Mouse (Mus musculus) midbrain, embryonic 11.5 days (tissue): ENCODE data around the gene Cox8b. TPM values are rescaled to one million over a fixed set of nuclear protein-coding genes. Genes with fewer than 3 reads are reported as not detected.

Source experiments
- ATAC-seq: fragments of 200-750 bp; cut with Nextera tagmentation; 2 replicates; pipeline ENCODE4 v1.8.0; 2017; ENCODE audit warnings: moderate TSS enrichment, moderate library complexity; ENCODE audit not compliant: low FRiP score
- DNase-seq: peaks from one replicate; pipeline ENCODE4 v3.0.0; 2015; ENCODE audit warnings: low spot score; ENCODE audit errors: missing footprints
- H3K27ac ChIP-seq: fragments of 300-500 bp; sonication (generic); 2 replicates; pipeline ENCODE4 v1.5.1; 2014; ENCODE audit warnings: low read depth, low read length
- H3K27me3 ChIP-seq: fragments of 300-500 bp; sonication (generic); 2 replicates; pipeline ENCODE4 v1.6.1; 2014; ENCODE audit warnings: mild to moderate bottlenecking, low read length, moderate library complexity, mixed read lengths; ENCODE audit not compliant: control insufficient read depth, insufficient read depth
- H3K36me3 ChIP-seq: fragments of 300-500 bp; sonication (generic); 2 replicates; pipeline ENCODE4 v1.6.1; 2014; ENCODE audit warnings: mild to moderate bottlenecking, low read length, moderate library complexity, mixed read lengths; ENCODE audit not compliant: control insufficient read depth, insufficient read depth
- H3K4me1 ChIP-seq: fragments of 300-500 bp; sonication (generic); 2 replicates; pipeline ENCODE4 v1.6.1; 2014; ENCODE audit warnings: low read length; ENCODE audit not compliant: control insufficient read depth, insufficient read depth
- H3K4me2 ChIP-seq: fragments of 300-500 bp; sonication (generic); 2 replicates; pipeline ENCODE4 v1.6.1; 2014; ENCODE audit warnings: mild to moderate bottlenecking, moderate library complexity
- H3K4me3 ChIP-seq: fragments of 300-500 bp; sonication (generic); 2 replicates; pipeline ENCODE4 v1.5.1; 2014; ENCODE audit warnings: low read depth, low read length
- H3K9ac ChIP-seq: fragments of 300-500 bp; sonication (generic); 2 replicates; pipeline ENCODE4 v1.6.1; 2014; ENCODE audit warnings: low read length
- H3K9me3 ChIP-seq: fragments of 300-500 bp; sonication (generic); 2 replicates; pipeline ENCODE4 v1.6.1; 2016; ENCODE audit warnings: low read length; ENCODE audit not compliant: control insufficient read depth
- WGBS: fragments of 180-500 bp; shearing (Covaris S2); extraction: QIAGEN DNeasy Blood & Tissue Kit; methylation state at CpG from one replicate; pipeline ENCODE4 v1.1.7; 2014; 5-methylcytosine and 5-hydroxymethylcytosine counted together
- polyA plus RNA-seq: library from polyadenylated mRNA; unstranded; fragments of >200 nt; fragmentation: Nextera tagmentation; extraction: Ambion mirVana; gene quantifications from 2 replicates; pipeline ENCODE4 v1.2.1, GENCODE M21; 2014

Gene Cox8b
- polyA plus RNA-seq, 1 experiment from 2014 or later = not detected

GRCm38 (mm10) chr7:140942341-140942740, 42.1 kb upstream of the Cox8b start:
- Histone ChIP-seq H3K36me3 (no peaks in the 10 kb centered on the region), H3K27me3 (no peaks in the 10 kb centered on the region), H3K9ac (peak overlapping the region; percentile 73), H3K4me1 (peaks cover 5% of the 10 kb centered on the region; the same call in 1 of the 2 replicates), H3K9me3 (no peaks in the 10 kb centered on the region), H3K27ac (no peak overlapping the region), H3K4me2 (peak overlapping the region; percentile 59), H3K4me3 (peak overlapping the region; percentile 45)
- WGBS = 64% methylated on average over 9 of the region's 9 CpGs
- ATAC-seq = peak; percentile 12; the same call in 1 of the 2 replicates
- DNase-seq = no peak

- H3K36me3 ChIP-seq = no peaks in the 10 kb centered on the region
- H3K9ac ChIP-seq = peak within 1 kb of the TSS; percentile 73
- H3K4me3 ChIP-seq = peak within 1 kb of the TSS; percentile 45
- H3K4me1 ChIP-seq = peaks cover 5% of the 10 kb centered on the region; the same call in 1 of the 2 replicates
- 5% methylated on average over 33 of the region's 33 CpGs for WGBS
- H3K27ac ChIP-seq = no peak within 1 kb of the TSS
- ATAC-seq = peak; percentile 91
- H3K27me3 ChIP-seq = no peaks in the 10 kb centered on the region
- H3K9me3 ChIP-seq = no peaks in the 10 kb centered on the region
- peak; percentile 98 for DNase-seq
- peak within 1 kb of the TSS; percentile 59 for H3K4me2 ChIP-seq
These were observed 41.2 kb upstream of the Cox8b start, which contains the start of gene Pgghg for GRCm38 (mm10) chr7:140941222-140942051. TSS of gene Pgghg (plus strand) at chr7:140941391.

- peaks cover 5% of the 10 kb centered on the region; the same call in 1 of the 2 replicates for H3K4me1 ChIP-seq
- no peaks in the 10 kb centered on the region for H3K27me3 ChIP-seq
- no peak for ATAC-seq
- no peak overlapping the region for H3K4me3 ChIP-seq
- no peaks in the 10 kb centered on the region for H3K9me3 ChIP-seq
- H3K4me2 ChIP-seq = no peak overlapping the region
- H3K9ac ChIP-seq = no peak overlapping the region
- no peaks in the 10 kb centered on the region for H3K36me3 ChIP-seq
- no peak for DNase-seq
- no peak overlapping the region for H3K27ac ChIP-seq
- WGBS = 14% methylated on average over 8 of the region's 8 CpGs
These were observed 39.5 kb upstream of the Cox8b start for GRCm38 (mm10) chr7:140939669-140940171.

GRCm38 (mm10) chr7:140938896-140939295, 38.6 kb upstream of the Cox8b start:
- H3K9ac ChIP-seq = no peak overlapping the region
- no peaks in the 10 kb centered on the region for H3K36me3 ChIP-seq
- H3K4me3 ChIP-seq = no peak overlapping the region
- H3K4me1 ChIP-seq = peaks cover 5% of the 10 kb centered on the region; the same call in 1 of the 2 replicates
- 20% methylated on average over 2 of the region's 2 CpGs for WGBS
- H3K27me3 ChIP-seq = no peaks in the 10 kb centered on the region
- no peak overlapping the region for H3K27ac ChIP-seq
- no peak for DNase-seq
- ATAC-seq = no peak
- no peak overlapping the region for H3K4me2 ChIP-seq
- H3K9me3 ChIP-seq = no peaks in the 10 kb centered on the region

- Histone ChIP-seq H3K4me2 (no peak overlapping the region), H3K4me1 (peaks cover 5% of the 10 kb centered on the region; the same call in 1 of the 2 replicates), H3K9ac (no peak overlapping the region), H3K27ac (no peak overlapping the region), H3K27me3 (no peaks in the 10 kb centered on the region), H3K9me3 (no peaks in the 10 kb centered on the region), H3K4me3 (no peak overlapping the region), H3K36me3 (no peaks in the 10 kb centered on the region)
- DNase-seq (no peak), ATAC-seq (no peak)
- 44% methylated on average over 3 of the region's 3 CpGs for WGBS
These were observed 38.2 kb upstream of the Cox8b start for GRCm38 (mm10) chr7:140938436-140938835.

- no peak for ATAC-seq
- Histone ChIP-seq H3K4me2 (no peak overlapping the region), H3K9ac (no peak overlapping the region), H3K27ac (no peak overlapping the region), H3K4me3 (no peak overlapping the region), H3K4me1 (peaks cover 9% of the 10 kb centered on the region), H3K36me3 (no peaks in the 10 kb centered on the region), H3K9me3 (no peaks in the 10 kb centered on the region), H3K27me3 (peaks cover 25% of the 10 kb centered on the region)
- DNase-seq = peak; percentile 37
- WGBS = 89% methylated on average over 6 of the region's 6 CpGs
These were observed 26.9 kb upstream of the Cox8b start for GRCm38 (mm10) chr7:140927181-140927580.

- Histone ChIP-seq H3K27me3 (peaks cover 44% of the 10 kb centered on the region), H3K4me1 (peaks cover 12% of the 10 kb centered on the region), H3K9ac (peak overlapping the region; percentile 45), H3K4me2 (peak overlapping the region; percentile 83), H3K27ac (no peak overlapping the region), H3K4me3 (peak overlapping the region; percentile 41), H3K36me3 (no peaks in the 10 kb centered on the region), H3K9me3 (no peaks in the 10 kb centered on the region)
- DNase-seq (peak; percentile 94), ATAC-seq (no peak)
- 20% methylated on average over 30 of the region's 30 CpGs for WGBS
These were observed 23.0 kb upstream of the Cox8b start for GRCm38 (mm10) chr7:140923070-140923775.

GRCm38 (mm10) chr7:140922398-140923069, 22.3 kb upstream of the Cox8b start:
- Histone ChIP-seq H3K9ac (peak overlapping the region; percentile 45), H3K4me2 (peak overlapping the region; percentile 83), H3K4me3 (peak overlapping the region; percentile 41), H3K36me3 (no peaks in the 10 kb centered on the region), H3K9me3 (no peaks in the 10 kb centered on the region), H3K27me3 (peaks cover 44% of the 10 kb centered on the region), H3K27ac (no peak overlapping the region), H3K4me1 (peaks cover 12% of the 10 kb centered on the region)
- ATAC-seq (no peak), DNase-seq (peak; percentile 95)
- under 1% methylated on average over 49 of the region's 49 CpGs for WGBS
